Mouse (Mus musculus) neural tube, embryonic 14.5 days (tissue): ENCODE measurements at regions not wholly inside any gene's neighbourhood (a gene's known extent, or its start where the extent isn't known, plus 50 kb on each side); places are given as distances from the start of the nearest gene placed in this dataset.
A peak's percentile ranks its signal among the peaks of the same experiment; 100 is the strongest.

Experiments used
- ATAC-seq: fragments of 200-750 bp; cut with Nextera tagmentation; 2 replicates; pipeline ENCODE4 v1.8.0; 2017; ENCODE audit warnings: low read depth, mild to moderate bottlenecking, moderate TSS enrichment, moderate library complexity
- H3K27ac ChIP-seq: fragments of 300-500 bp; sonication (generic); 2 replicates; pipeline ENCODE4 v1.5.1; 2014; ENCODE audit warnings: low read depth, mild to moderate bottlenecking, control low read depth, low read length, moderate library complexity, mixed read lengths
- H3K27me3 ChIP-seq: fragments of 300-500 bp; sonication (generic); 2 replicates; pipeline ENCODE4 v1.6.1; 2014; ENCODE audit warnings: low read length; ENCODE audit not compliant: control insufficient read depth, insufficient read depth
- H3K36me3 ChIP-seq: fragments of 300-500 bp; sonication (generic); 2 replicates; pipeline ENCODE4 v1.6.1; 2014; ENCODE audit warnings: low read length, mixed read lengths; ENCODE audit not compliant: control insufficient read depth, insufficient read depth
- H3K4me1 ChIP-seq: fragments of 300-500 bp; sonication (generic); 2 replicates; pipeline ENCODE4 v1.6.1; 2014; ENCODE audit warnings: low read length; ENCODE audit not compliant: control insufficient read depth, insufficient read depth
- H3K4me2 ChIP-seq: fragments of 300-500 bp; sonication (generic); 2 replicates; pipeline ENCODE4 v1.6.1; 2014; ENCODE audit warnings: mild to moderate bottlenecking, low read depth, low read length, control low read depth
- H3K4me3 ChIP-seq: fragments of 300-500 bp; sonication (generic); 2 replicates; pipeline ENCODE4 v1.5.1; 2014; ENCODE audit warnings: low read depth, low read length, control low read depth, mixed read lengths
- H3K9ac ChIP-seq: fragments of 300-500 bp; sonication (generic); replicated peaks from 2 replicates; pipeline ENCODE4 v1.6.1; 2014; ENCODE audit warnings: low read depth, mild to moderate bottlenecking, control low read depth, low read length, mixed read lengths
- H3K9me3 ChIP-seq: fragments of 300-500 bp; sonication (generic); 2 replicates; pipeline ENCODE4 v1.6.1; 2016; ENCODE audit warnings: low read length; ENCODE audit not compliant: control insufficient read depth
- WGBS: fragments of 180-500 bp; shearing (Covaris S2); extraction: QIAGEN DNeasy Blood & Tissue Kit; methylation state at CpG from one replicate; pipeline ENCODE4 v1.1.7; 2014; 5-methylcytosine and 5-hydroxymethylcytosine counted together

GRCm38 (mm10) chr2:59406976-59407375 is 77.5 kb upstream of the Dapl1 start:
- H3K4me3 ChIP-seq: no peak overlapping the region
- 80% methylated on average over 3 of the region's 3 CpGs for WGBS
- no peak overlapping the region for H3K4me2 ChIP-seq
- no peak overlapping the region for H3K27ac ChIP-seq
- no peaks in the 10 kb centered on the region for H3K4me1 ChIP-seq
- no peak for ATAC-seq
- no peaks in the 10 kb centered on the region for H3K36me3 ChIP-seq
- no peaks in the 10 kb centered on the region for H3K27me3 ChIP-seq
- no peaks in the 10 kb centered on the region for H3K9me3 ChIP-seq
- H3K9ac ChIP-seq: no peak overlapping the region

- Histone ChIP-seq H3K9me3 (no peaks in the 10 kb centered on the region), H3K4me2 (no peak overlapping the region), H3K27ac (no peak overlapping the region; the same call in 1 of the 2 replicates), H3K4me3 (no peak overlapping the region), H3K27me3 (no peaks in the 10 kb centered on the region), H3K9ac (no peak overlapping the region), H3K36me3 (no peaks in the 10 kb centered on the region), H3K4me1 (no peaks in the 10 kb centered on the region)
- WGBS: 54% methylated on average over 13 of the region's 13 CpGs
- peak; percentile 77 for ATAC-seq
Observed at GRCm38 (mm10) chr2:59407512-59407988, 76.9 kb upstream of the Dapl1 start.

- ATAC-seq: 0 out of 2 replicates have a peak, but pooled peaks have one; percentile 1
- Histone ChIP-seq H3K9ac (no peak overlapping the region), H3K4me3 (no peak overlapping the region), H3K4me1 (no peaks in the 10 kb centered on the region), H3K27me3 (no peaks in the 10 kb centered on the region), H3K4me2 (no peak overlapping the region), H3K27ac (no peak overlapping the region; the same call in 1 of the 2 replicates), H3K9me3 (no peaks in the 10 kb centered on the region), H3K36me3 (no peaks in the 10 kb centered on the region)
- 78% methylated on average over 10 of the region's 10 CpGs for WGBS
Observed at GRCm38 (mm10) chr2:59408040-59408587, 76.3 kb upstream of the Dapl1 start.

- ATAC-seq: no peak
- Histone ChIP-seq H3K9ac (no peak overlapping the region), H3K9me3 (no peaks in the 10 kb centered on the region), H3K4me3 (no peak overlapping the region), H3K27ac (no peak overlapping the region), H3K27me3 (no peaks in the 10 kb centered on the region), H3K36me3 (no peaks in the 10 kb centered on the region), H3K4me2 (no peak overlapping the region), H3K4me1 (no peaks in the 10 kb centered on the region)
- WGBS: 68% methylated on average over 9 of the region's 9 CpGs
Observed at GRCm38 (mm10) chr2:59414612-59415011, 69.8 kb upstream of the Dapl1 start.

GRCm38 (mm10) chr2:59416491-59417195 is 67.8 kb upstream of the Dapl1 start:
- Histone ChIP-seq H3K36me3 (no peaks in the 10 kb centered on the region), H3K27ac (no peak overlapping the region), H3K9ac (no peak overlapping the region), H3K9me3 (no peaks in the 10 kb centered on the region), H3K4me1 (no peaks in the 10 kb centered on the region), H3K27me3 (no peaks in the 10 kb centered on the region), H3K4me3 (no peak overlapping the region), H3K4me2 (no peak overlapping the region)
- ATAC-seq: peak; percentile 3; the same call in 1 of the 2 replicates
- 54% methylated on average over 8 of the region's 8 CpGs for WGBS

- H3K4me2 ChIP-seq: no peak overlapping the region
- H3K4me1 ChIP-seq: no peaks in the 10 kb centered on the region
- 52% methylated on average over 11 of the region's 11 CpGs for WGBS
- H3K9me3 ChIP-seq: no peaks in the 10 kb centered on the region
- no peak overlapping the region for H3K9ac ChIP-seq
- no peaks in the 10 kb centered on the region for H3K27me3 ChIP-seq
- ATAC-seq: peak; percentile 45; the same call in 1 of the 2 replicates
- no peaks in the 10 kb centered on the region for H3K36me3 ChIP-seq
- no peak overlapping the region for H3K27ac ChIP-seq
- no peak overlapping the region for H3K4me3 ChIP-seq
Observed at GRCm38 (mm10) chr2:59417384-59417955, 67.0 kb upstream of the Dapl1 start.

GRCm38 (mm10) chr2:59420496-59420895 is 64.0 kb upstream of the Dapl1 start:
- Histone ChIP-seq H3K4me3 (no peak overlapping the region), H3K4me2 (no peak overlapping the region), H3K4me1 (no peaks in the 10 kb centered on the region), H3K9ac (no peak overlapping the region), H3K9me3 (no peaks in the 10 kb centered on the region), H3K27ac (no peak overlapping the region), H3K27me3 (no peaks in the 10 kb centered on the region), H3K36me3 (no peaks in the 10 kb centered on the region)
- 65% methylated on average over 5 of the region's 5 CpGs for WGBS
- no peak for ATAC-seq

- H3K4me2 ChIP-seq: no peak overlapping the region
- H3K36me3 ChIP-seq: no peaks in the 10 kb centered on the region
- 66% methylated on average over 10 of the region's 10 CpGs for WGBS
- H3K4me1 ChIP-seq: no peaks in the 10 kb centered on the region
- no peaks in the 10 kb centered on the region for H3K9me3 ChIP-seq
- H3K9ac ChIP-seq: no peak overlapping the region
- H3K27me3 ChIP-seq: no peaks in the 10 kb centered on the region
- no peak overlapping the region for H3K4me3 ChIP-seq
- ATAC-seq: no peak
- H3K27ac ChIP-seq: no peak overlapping the region
Observed at GRCm38 (mm10) chr2:59422291-59423242, 61.9 kb upstream of the Dapl1 start.
